Mouse (Mus musculus): Measurements from ENCODE around the gene Ush2a.

DNA sequence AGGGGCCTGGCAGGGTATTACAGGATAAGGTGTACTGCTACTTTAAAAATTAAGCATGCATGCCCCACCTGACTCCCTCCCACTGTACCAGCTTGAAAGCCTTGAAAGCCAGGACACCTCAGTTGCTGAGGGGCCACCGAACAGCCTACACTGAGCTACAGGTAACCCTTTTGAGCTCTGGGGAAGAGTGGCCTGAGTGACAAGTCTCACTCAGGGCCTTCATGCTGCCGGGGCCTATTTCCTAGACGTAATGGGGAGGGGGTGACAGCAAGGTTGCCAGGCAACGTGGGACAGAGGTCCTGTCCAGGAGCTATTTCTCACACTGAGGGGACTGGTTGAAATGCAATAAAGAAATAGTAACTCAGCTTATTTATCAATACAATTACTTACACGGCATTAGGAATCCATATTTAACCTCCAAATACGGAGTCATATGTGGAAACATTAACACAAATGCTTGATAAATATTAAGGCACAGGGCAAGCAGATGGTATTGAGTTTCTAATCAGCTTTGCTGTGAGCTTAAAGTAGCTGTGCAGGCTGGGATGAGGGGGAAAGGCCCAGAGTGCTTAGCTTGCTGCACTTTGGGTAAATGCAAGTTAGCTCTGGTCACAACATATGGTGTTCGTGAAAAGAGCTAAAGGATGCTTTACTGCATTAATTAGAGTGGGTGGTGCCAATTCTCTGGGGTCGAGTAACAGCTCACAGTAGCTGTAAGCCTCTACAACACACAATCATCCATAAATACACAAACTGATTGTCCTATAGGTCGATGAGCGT is at the start of gene Ush2a:
- no peak for TF ChIP-seq CTCF (IDR thresholded peaks at IDR 0.05; ENCODE audit: insufficient read depth, low read depth, low read length)
- TF ChIP-seq POLR2A (IDR thresholded peaks at IDR 0.05; ENCODE audit: insufficient read depth, low read depth, low read length): no peak

Data from olfactory bulb, adult 2 months (tissue).